Mouse (Mus musculus) testis, adult 2 months (tissue): ENCODE results near the gene Gm6588. TPM values are rescaled to one million over a fixed set of nuclear protein-coding genes. Genes with fewer than 3 reads are reported as not detected.

Experiments
- H3K27ac ChIP-seq: fragments of 200-500 bp; 2 replicates; pipeline ENCODE4 v1.5.1; 2012; ENCODE audit warnings: low read depth, low read length; ENCODE audit not compliant: control insufficient read depth, insufficient read depth
- H3K27me3 ChIP-seq: fragments of 200-500 bp; 2 replicates; pipeline ENCODE4 v1.6.1; 2012; ENCODE audit warnings: mild to moderate bottlenecking, low read length, moderate library complexity; ENCODE audit not compliant: control insufficient read depth, insufficient read depth
- H3K36me3 ChIP-seq: fragments of 200-500 bp; 2 replicates; pipeline ENCODE4 v1.6.1; 2012; ENCODE audit warnings: mild to moderate bottlenecking, low read length; ENCODE audit not compliant: control insufficient read depth, insufficient read depth
- H3K4me1 ChIP-seq: fragments of 200-500 bp; 2 replicates; pipeline ENCODE4 v1.6.1; 2012; ENCODE audit warnings: low read length; ENCODE audit not compliant: control insufficient read depth, insufficient read depth
- H3K4me3 ChIP-seq: fragments of 200-500 bp; 2 replicates; pipeline ENCODE4 v1.5.1; 2012; ENCODE audit warnings: low read depth, mild to moderate bottlenecking, low read length, moderate library complexity, mixed read lengths; ENCODE audit not compliant: control insufficient read depth
- CTCF ChIP-seq: fragments of 200-500 bp; IDR thresholded peaks from 2 replicates; pipeline ENCODE4 v1.5.1; 2012; ENCODE audit warnings: low read depth, mild to moderate bottlenecking, inconsistent platforms, low read length, moderate library complexity; ENCODE audit not compliant: control insufficient read depth, insufficient read depth, insufficient replicate concordance
- POLR2A ChIP-seq: fragments of 200-500 bp; IDR thresholded peaks from 2 replicates; pipeline ENCODE4 v1.6.1; 2012; ENCODE audit warnings: low read depth, mild to moderate bottlenecking, inconsistent platforms, low read length, moderate library complexity; ENCODE audit not compliant: control insufficient read depth
- polyA plus RNA-seq: library from polyadenylated mRNA; depleted of rRNA; stranded (reverse); fragments of >200 nt; gene quantifications from 2 replicates; pipeline ENCODE4 v1.2.3, GENCODE M21; 2012

The Gm6588 gene
- polyA plus RNA-seq, 1 experiment: 22.5 TPM

GRCm38 (mm10) chr5:112416673-112417072 lies 32.6 kb upstream of the Gm6588 start:
- H3K27me3 ChIP-seq: no peaks in the 10 kb centered on the region
- no peaks in the 10 kb centered on the region for H3K36me3 ChIP-seq
- H3K4me1 ChIP-seq: peaks cover 4% of the 10 kb centered on the region
- TF ChIP-seq CTCF (no peak), POLR2A (no peak)
- H3K4me3 ChIP-seq: no peak overlapping the region
- H3K27ac ChIP-seq: no peak overlapping the region

GRCm38 (mm10) chr5:112418023-112418422 lies 31.2 kb upstream of the Gm6588 start:
- TF ChIP-seq POLR2A (no peak), CTCF (no peak)
- Histone ChIP-seq H3K4me1 (peaks cover 2% of the 10 kb centered on the region), H3K27me3 (no peaks in the 10 kb centered on the region), H3K4me3 (no peak overlapping the region), H3K36me3 (no peaks in the 10 kb centered on the region), H3K27ac (no peak overlapping the region)

- H3K4me3 ChIP-seq: no peak overlapping the region
- peaks cover 2% of the 10 kb centered on the region for H3K4me1 ChIP-seq
- TF ChIP-seq CTCF (no peak), POLR2A (no peak)
These were observed 29.7 kb upstream of the Gm6588 start for GRCm38 (mm10) chr5:112419535-112419934.

GRCm38 (mm10) chr5:112426635-112427034 lies 22.6 kb upstream of the Gm6588 start:
- H3K27me3 ChIP-seq: no peaks in the 10 kb centered on the region; the same call in 1 of the 2 replicates
- no peak for TF ChIP-seq POLR2A
- no peak for TF ChIP-seq CTCF

More at GRCm38 (mm10) chr5:112419535-112419934, 29.7 kb upstream of the Gm6588 start:
- Histone ChIP-seq H3K27me3 (no peaks in the 10 kb centered on the region), H3K36me3 (no peaks in the 10 kb centered on the region), H3K27ac (no peak overlapping the region)

GRCm38 (mm10) chr5:112427283-112427682 lies 21.9 kb upstream of the Gm6588 start:
- no peak overlapping the region for H3K4me3 ChIP-seq
- no peaks in the 10 kb centered on the region for H3K36me3 ChIP-seq
- no peaks in the 10 kb centered on the region; the same call in 1 of the 2 replicates for H3K27me3 ChIP-seq
- peaks cover 4% of the 10 kb centered on the region; the same call in 1 of the 2 replicates for H3K4me1 ChIP-seq
- no peak overlapping the region for H3K27ac ChIP-seq
- TF ChIP-seq CTCF (peak; percentile 82; the same call in 1 of the 2 replicates), POLR2A (no peak)

More at GRCm38 (mm10) chr5:112426635-112427034, 22.6 kb upstream of the Gm6588 start:
- H3K4me1 ChIP-seq: peaks cover 4% of the 10 kb centered on the region; the same call in 1 of the 2 replicates
- H3K36me3 ChIP-seq: no peaks in the 10 kb centered on the region
- no peak overlapping the region for H3K4me3 ChIP-seq
- no peak overlapping the region for H3K27ac ChIP-seq

GRCm38 (mm10) chr5:112428944-112429343 lies 20.3 kb upstream of the Gm6588 start:
- no peaks in the 10 kb centered on the region for H3K36me3 ChIP-seq
- H3K4me1 ChIP-seq: peaks cover 4% of the 10 kb centered on the region; the same call in 1 of the 2 replicates
- H3K27me3 ChIP-seq: no peaks in the 10 kb centered on the region; the same call in 1 of the 2 replicates
- H3K4me3 ChIP-seq: no peak overlapping the region
- TF ChIP-seq POLR2A: no peak
- TF ChIP-seq CTCF: peak; percentile 67; the same call in 1 of the 2 replicates
- H3K27ac ChIP-seq: no peak overlapping the region

- Histone ChIP-seq H3K4me1 (peaks cover 4% of the 10 kb centered on the region; the same call in 1 of the 2 replicates), H3K27ac (no peak overlapping the region), H3K4me3 (no peak overlapping the region), H3K36me3 (no peaks in the 10 kb centered on the region), H3K27me3 (no peaks in the 10 kb centered on the region; the same call in 1 of the 2 replicates)
- TF ChIP-seq POLR2A (no peak), CTCF (no peak)
These were observed 18.0 kb upstream of the Gm6588 start for GRCm38 (mm10) chr5:112431120-112431775.
